Mouse (Mus musculus): ENCODE data around the gene Actrt2.

- TF ChIP-seq POLR2A (IDR thresholded peaks at IDR 0.05; ENCODE audit: low read depth, low read length) (no peak), CTCF (IDR thresholded peaks at IDR 0.05; ENCODE audit: extremely low read depth, insufficient read length, insufficient replicate concordance, low read depth, low read length) (no peak)
Observed at GRCm38 (mm10) chr4:154708811-154709210, 41.1 kb upstream of the Actrt2 start.
